Mouse (Mus musculus): ENCODE measurements around the gene Fntb.

Gene Fntb

GRCm38 (mm10) chr12:76920398-76920797 lies 155.0 kb downstream of the Fntb start:
- DNase-seq (ENCODE audit: low read depth, low spot score), result no peak

DNA sequence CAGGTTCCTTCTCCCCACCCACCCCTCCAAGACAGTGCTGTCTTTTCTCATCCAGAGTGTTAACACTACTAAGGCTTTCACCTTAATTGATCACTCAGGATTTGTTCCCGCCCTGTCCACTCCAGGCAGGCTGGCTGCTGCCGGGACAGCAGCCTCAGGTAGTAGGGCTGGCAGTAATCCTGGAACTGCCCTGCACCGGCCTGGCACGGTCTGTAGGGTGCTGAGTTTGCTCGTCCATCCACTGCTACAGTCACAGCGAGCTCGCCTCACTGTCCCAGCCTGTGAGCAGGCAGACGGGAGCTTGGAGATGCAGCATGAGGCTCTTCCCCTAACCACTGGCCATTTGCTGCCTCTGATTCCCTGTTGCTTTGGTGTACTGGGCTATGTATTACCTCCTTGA lies 155.6 kb downstream of the Fntb start:
- no peak for DNase-seq (ENCODE audit: low read depth, low spot score)

GRCm38 (mm10) chr12:76923118-76923517 lies 157.7 kb downstream of the Fntb start:
- peak; percentile 37 for DNase-seq (ENCODE audit: low read depth, low spot score)

GRCm38 (mm10) chr12:76924904-76925604 lies 159.7 kb downstream of the Fntb start:
- DNase-seq (ENCODE audit: low read depth, low spot score), result no peak

DNA sequence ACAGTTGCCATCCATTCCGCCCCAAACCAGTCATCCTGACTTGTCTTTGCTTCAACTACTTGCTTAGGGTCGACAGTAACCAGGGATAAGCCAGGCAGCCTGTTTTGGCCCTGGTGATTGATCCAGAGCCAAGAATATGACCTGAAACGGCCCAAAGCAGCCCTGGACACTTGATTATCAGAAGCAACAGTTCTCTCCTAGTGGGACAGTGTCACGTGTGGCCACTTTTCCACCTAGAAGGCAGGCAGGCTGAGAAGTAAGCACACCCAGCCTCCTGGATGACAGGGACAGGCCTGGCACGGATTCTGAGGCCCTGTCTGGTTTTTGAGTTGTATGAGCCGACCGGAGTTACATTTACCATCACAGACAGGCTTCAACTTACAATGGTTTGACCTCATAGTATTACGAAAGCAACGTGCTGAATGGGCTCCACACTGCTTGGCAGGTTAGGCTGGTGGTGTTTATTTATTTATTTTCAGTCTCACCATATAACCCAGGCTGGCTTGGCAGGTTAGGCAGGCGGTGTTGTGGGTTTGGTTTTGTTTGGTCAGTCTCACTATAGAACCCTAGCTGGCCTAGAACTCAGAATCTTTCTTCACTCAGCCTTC lies 161.1 kb downstream of the Fntb start:
- DNase-seq (ENCODE audit: low read depth, low spot score), result no peak

- DNase-seq (ENCODE audit: low read depth, low spot score), result no peak
These were observed 161.6 kb downstream of the Fntb start for GRCm38 (mm10) chr12:76927012-76927411.

- no peak for DNase-seq (ENCODE audit: low read depth, low spot score)
These were observed 162.2 kb downstream of the Fntb start for GRCm38 (mm10) chr12:76927539-76927938.

DNA sequence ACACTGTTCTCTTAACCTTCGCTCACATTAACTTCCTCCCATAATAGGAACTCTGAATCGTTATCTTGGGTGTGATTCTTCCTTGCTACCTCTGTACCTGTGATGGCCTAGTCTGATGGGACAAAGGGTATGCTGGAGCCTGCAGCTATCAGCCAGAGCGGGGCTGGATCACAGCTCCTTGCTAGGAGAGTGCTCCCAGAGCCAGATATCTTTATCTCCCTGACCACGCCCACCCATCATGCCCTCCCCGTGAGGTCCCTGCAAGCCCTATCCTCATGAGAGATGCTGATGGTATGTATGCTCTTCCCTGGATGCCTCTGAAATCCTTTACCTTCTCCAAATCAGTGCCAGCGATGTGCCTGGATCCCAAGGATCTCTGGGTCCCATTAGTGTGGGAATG lies 164.8 kb downstream of the Fntb start:
- no peak for DNase-seq (ENCODE audit: low read depth, low spot score)

DNA sequence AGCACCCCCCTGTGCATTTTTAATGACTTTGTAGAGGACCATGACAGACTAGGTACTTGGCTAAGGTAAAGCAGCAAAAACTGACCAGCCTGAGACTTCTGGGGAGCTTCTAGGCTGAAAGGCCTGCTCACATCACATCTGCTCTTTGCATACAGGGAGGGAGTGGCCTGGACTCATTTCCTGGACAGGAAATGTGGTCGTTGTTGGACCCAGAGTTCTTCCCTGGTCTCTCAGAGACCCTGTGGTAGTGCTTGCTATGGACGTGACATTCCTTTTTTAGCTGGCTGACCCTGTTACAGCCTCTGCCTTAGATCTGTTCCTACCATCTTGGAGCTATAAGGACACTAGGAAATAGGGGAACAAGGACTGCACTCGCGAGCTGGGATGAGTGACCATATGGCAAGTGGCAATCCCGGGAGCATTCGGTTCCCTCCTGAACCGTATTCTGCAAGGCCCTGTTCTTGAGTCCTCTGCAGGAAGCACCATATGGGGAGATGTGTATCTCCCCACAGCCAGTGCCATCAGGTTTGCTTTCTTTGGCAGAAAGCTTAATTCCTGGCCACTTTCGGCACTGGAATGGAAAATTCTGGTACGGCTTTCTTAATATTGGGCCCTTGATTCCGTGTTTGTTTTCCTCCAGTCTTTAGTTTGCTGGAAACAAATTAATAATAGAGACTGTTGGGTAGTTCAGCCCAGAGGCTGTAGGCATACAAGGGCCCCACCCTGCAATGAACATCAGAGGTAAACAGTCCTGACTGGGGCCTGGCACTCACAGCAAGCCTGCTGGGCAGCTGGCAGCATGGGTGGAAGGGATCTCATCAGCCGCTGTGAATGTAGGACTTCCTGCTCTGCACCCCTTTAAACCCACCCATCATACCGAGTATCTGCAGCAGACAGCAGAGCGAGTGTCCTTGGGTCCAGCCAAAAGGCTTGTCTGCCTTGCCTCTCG lies 166.6 kb downstream of the Fntb start:
- DNase-seq (ENCODE audit: low read depth, low spot score), result no peak

GRCm38 (mm10) chr12:76932688-76933060 lies 167.3 kb downstream of the Fntb start:
- DNase-seq (ENCODE audit: low read depth, low spot score), result peak; percentile 14

DNA sequence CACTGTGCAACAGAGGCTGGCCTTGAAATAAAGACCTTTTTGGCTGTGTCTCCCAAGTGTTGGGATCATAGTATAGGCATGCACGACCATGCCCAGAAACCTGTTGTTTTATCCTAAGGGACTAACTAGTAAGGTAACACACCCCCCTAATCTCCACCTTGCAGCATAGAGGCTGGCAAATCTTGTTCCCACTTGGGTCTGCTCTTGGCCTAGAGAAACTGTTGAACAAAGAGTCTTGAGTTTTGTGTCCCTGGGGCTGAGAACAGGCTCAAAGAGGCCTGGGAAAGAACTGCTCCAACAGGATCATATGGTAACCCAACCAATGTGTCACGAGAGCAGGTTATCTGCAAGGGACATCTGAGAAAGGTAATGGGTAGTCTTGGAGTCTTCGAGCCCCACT lies 169.0 kb downstream of the Fntb start:
- DNase-seq (ENCODE audit: low read depth, low spot score), result no peak

- no peak for DNase-seq (ENCODE audit: low read depth, low spot score)
These were observed 170.8 kb downstream of the Fntb start for GRCm38 (mm10) chr12:76936211-76936610.

DNA sequence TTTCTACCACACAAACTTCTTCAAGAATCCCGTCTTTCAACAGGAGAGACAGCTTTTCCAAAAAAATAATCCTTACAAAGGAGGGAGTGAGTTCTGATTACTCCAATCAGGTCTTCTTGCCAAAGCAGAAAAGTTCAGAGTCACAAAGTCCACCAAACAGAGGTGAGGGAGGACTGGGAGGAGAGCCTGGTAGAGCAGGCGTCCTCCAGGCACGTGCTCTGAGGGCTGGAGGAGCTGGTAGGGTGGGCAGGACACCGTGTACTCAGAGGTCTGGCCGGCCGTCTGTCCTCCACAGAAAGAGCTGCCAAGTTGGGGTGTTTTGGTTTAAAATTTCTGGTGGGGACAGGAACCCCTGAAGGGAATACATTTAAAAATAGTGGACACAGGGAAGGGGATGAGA lies 172.6 kb downstream of the Fntb start:
- DNase-seq (ENCODE audit: low read depth, low spot score), result no peak

DNA sequence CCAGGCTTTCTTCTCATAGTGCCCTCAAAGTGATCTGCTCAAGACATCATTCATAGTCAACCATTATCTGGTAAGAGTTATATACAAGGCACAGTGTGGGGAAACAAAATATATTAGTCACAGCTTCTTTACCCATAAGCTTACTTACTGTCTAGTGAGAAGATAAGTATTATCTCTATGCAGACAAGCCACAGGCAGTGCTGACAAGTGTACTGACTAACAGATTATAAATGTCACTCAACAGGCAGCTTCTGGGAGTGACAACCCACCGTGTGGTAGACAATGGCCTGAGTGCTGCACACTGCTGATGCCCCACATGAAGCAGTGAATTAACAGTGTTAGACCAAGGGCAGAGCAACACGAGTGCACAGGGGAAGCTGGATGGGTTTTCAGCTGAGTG lies 176.1 kb downstream of the Fntb start:
- no peak for DNase-seq (ENCODE audit: low read depth, low spot score)

GRCm38 (mm10) chr12:76942476-76942875 lies 177.1 kb downstream of the Fntb start:
- DNase-seq (ENCODE audit: low read depth, low spot score), result no peak

- DNase-seq (ENCODE audit: low read depth, low spot score), result no peak
These were observed 177.7 kb downstream of the Fntb start for GRCm38 (mm10) chr12:76943046-76943445.

DNA sequence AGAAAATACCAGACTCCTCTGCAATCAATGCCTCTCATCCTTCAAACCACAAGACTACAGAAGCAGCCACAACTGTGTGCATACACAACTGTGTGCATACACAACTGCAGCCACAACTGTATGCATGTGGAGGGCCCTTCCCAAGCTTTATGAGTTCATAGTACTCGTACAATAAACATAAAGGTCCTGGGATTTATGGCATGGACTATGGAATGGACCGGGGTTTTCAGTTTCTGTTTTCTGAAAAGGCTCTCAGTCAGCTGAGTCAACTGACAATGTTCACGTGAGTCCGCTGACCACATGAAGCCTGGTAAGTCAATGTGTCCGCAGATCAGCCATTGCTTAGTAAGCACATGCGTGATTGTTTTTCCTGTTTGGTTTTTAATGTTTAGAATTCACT lies 178.1 kb downstream of the Fntb start:
- no peak for DNase-seq (ENCODE audit: low read depth, low spot score)

- DNase-seq (ENCODE audit: low read depth, low spot score), result no peak
These were observed 182.1 kb downstream of the Fntb start for GRCm38 (mm10) chr12:76947487-76947886.

GRCm38 (mm10) chr12:76948185-76948584 lies 182.8 kb downstream of the Fntb start:
- no peak for DNase-seq (ENCODE audit: low read depth, low spot score)

DNA sequence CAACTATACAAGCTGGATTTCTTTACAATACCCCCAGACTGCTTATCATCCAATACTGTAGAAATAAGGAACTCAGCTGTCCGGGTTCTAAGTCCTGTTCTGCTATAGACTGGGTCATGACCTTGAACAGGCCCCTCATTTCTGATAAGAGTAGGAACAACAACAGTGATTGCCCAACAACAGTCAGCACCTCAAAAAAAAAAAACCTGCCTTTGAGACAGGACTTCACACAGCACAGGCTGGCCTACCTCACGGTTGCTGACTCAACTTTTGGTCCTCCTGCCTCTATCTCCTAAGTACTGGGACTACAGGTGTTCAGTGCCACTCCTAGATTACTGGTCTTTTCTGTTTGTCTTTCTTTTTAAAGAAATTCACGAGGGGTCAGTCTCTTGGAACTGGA lies 183.4 kb downstream of the Fntb start:
- DNase-seq (ENCODE audit: low read depth, low spot score), result no peak

DNA sequence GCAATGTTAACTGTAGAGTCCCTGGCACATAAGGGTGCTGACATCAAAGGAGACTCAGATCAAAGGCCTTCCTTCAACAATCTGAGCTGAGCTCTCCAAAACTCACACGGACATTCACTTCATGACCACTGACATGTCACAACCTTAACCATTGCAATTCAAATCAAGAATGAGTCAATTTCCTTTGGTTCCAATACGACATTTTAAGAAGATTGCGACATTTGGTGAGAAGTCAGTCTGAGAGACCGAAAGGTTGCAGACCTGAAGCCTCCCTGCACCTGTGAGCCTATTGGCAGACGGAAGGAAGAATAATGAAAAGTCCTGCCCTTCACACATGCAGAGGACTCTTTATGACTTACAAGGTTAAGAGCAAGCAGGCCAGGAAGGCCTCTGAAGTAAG lies 184.9 kb downstream of the Fntb start:
- DNase-seq (ENCODE audit: low read depth, low spot score), result peak; percentile 26

DNA sequence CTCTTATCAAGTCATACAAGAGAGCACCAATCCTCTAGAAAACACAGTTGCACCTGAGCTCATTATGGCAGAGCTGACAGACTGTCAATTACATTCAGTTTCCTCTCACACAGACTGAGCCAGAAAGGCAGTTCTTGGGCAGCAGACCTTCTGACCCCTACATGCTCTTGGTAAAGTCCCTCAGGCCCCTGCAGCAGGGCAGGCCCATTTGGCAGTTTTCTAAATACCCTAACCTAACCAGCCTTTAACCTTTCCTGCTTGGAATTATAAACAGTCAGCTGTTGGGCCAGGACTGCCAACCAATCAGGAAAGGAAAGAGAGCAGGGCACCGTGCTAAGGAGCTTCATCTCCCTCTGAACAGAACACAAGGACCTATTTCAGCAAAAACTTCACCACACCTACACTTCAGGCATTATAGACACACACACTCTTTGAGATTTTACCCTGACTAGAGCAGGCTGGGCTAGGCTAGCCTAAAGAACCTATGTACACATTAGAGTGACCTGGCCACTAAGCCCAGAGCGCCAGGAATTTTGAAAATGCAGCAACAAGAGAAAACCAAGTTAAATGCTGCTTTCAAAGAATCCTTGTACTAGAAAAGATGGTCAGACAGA lies 188.5 kb downstream of the Fntb start:
- no peak for DNase-seq (ENCODE audit: low read depth, low spot score)
